Mouse (Mus musculus) G1E-ER4 (cell line): ENCODE results near the gene Gm11563. TPM values are rescaled to one million over a fixed set of nuclear protein-coding genes. Genes with fewer than 3 reads are reported as not detected.
"Not testable (repeated sequence)": the region's sequence is repeated elsewhere in the genome, so short reads cannot be mapped to it uniquely, and the experiment has no call there.

Source experiments
- GATA1 ChIP-seq: IDR thresholded peaks from one replicate; pipeline ENCODE4 v1.8.0; 2012; ENCODE audit warnings: low read length, inconsistent platforms
- polyA plus RNA-seq: library from polyadenylated mRNA; stranded (reverse); fragments of >175 nt; gene quantifications from 2 replicates; pipeline ENCODE4 v1.2.3, GENCODE M21; 2012

Gm11563 gene
- polyA plus RNA-seq, 1 experiment, result not detected

GRCm38 (mm10) chr11:99614796-99615363 is 43.9 kb downstream of the Gm11563 start, which contains the start of gene Krtap2-4:
Gene Krtap2-4, minus strand, starts transcription at chr11:99614846.
- TF ChIP-seq GATA1, result no peak

- not testable (repeated sequence) for TF ChIP-seq GATA1
Observed at GRCm38 (mm10) chr11:99610089-99610488, 48.7 kb downstream of the Gm11563 start, which contains the start of gene Gm11937. Gene Gm11937, minus strand, starts transcription at chr11:99610189.

GRCm38 (mm10) chr11:99609126-99609525 is 49.6 kb downstream of the Gm11563 start:
- no peak for TF ChIP-seq GATA1

Other genes with a start within 250 kb of the Gm11563 start
- 0.03 TPM in 1 of 2 replicates, not detected in the other for gene Krt12, start 236.7 kb downstream of the Gm11563 start, polyA plus RNA-seq
- not detected in 2 replicates for gene Krt20, start 220.8 kb downstream of the Gm11563 start, polyA plus RNA-seq
- gene Krt23, start 165.8 kb downstream of the Gm11563 start, polyA plus RNA-seq, result not detected in 2 replicates
- not detected in 2 replicates for gene Krt39, start 137.6 kb downstream of the Gm11563 start, polyA plus RNA-seq
- not detected in 2 replicates for gene Krt40, start 115.8 kb downstream of the Gm11563 start, polyA plus RNA-seq
- gene Krtap3-3, start 108.1 kb downstream of the Gm11563 start, polyA plus RNA-seq, result not detected in 2 replicates
- gene Krtap3-2, start 102.1 kb downstream of the Gm11563 start, polyA plus RNA-seq, result not detected in 2 replicates
- not detected in 2 replicates for gene Gm11939, start 99.5 kb downstream of the Gm11563 start, polyA plus RNA-seq
- gene Krtap3-1, start 92.3 kb downstream of the Gm11563 start, polyA plus RNA-seq, result not detected in 2 replicates
- gene Krtap1-5, start 77.9 kb downstream of the Gm11563 start, polyA plus RNA-seq, result not detected in 2 replicates
- gene Krtap1-4, start 75.3 kb downstream of the Gm11563 start, polyA plus RNA-seq, result not detected in 2 replicates
- not detected in 2 replicates for gene Krtap1-3, start 67.6 kb downstream of the Gm11563 start, polyA plus RNA-seq
- not detected in 2 replicates for gene Krtap9-3, start 60.9 kb downstream of the Gm11563 start, polyA plus RNA-seq
- gene Gm11938, start 55.7 kb downstream of the Gm11563 start, polyA plus RNA-seq, result not detected in 2 replicates
- gene Gm11937, start 48.8 kb downstream of the Gm11563 start, polyA plus RNA-seq, result not detected in 2 replicates
- not detected in 2 replicates for gene Krtap2-4, start 44.1 kb downstream of the Gm11563 start, polyA plus RNA-seq
- not detected in 2 replicates for gene Gm11562, start 38.5 kb downstream of the Gm11563 start, polyA plus RNA-seq
- not detected in 2 replicates for gene Krtap4-1, start 30.7 kb downstream of the Gm11563 start, polyA plus RNA-seq
- not detected in 2 replicates for gene Krtap4-2, start 23.9 kb downstream of the Gm11563 start, polyA plus RNA-seq
- not detected in 2 replicates for gene Krtap4-7, start 14.9 kb downstream of the Gm11563 start, polyA plus RNA-seq
- not detected in 2 replicates for gene Gm11555, start 8.7 kb downstream of the Gm11563 start, polyA plus RNA-seq
- not detected in 2 replicates for gene Krtap4-6, start 7.0 kb upstream of the Gm11563 start, polyA plus RNA-seq
- not detected in 2 replicates for gene Gm14190, start 31.8 kb upstream of the Gm11563 start, polyA plus RNA-seq
- gene Gm14180, start 75.3 kb upstream of the Gm11563 start, polyA plus RNA-seq, result not detected in 2 replicates
- not detected in 2 replicates for gene Gm11595, start 114.0 kb upstream of the Gm11563 start, polyA plus RNA-seq
- gene Krtap4-8, start 121.7 kb upstream of the Gm11563 start, polyA plus RNA-seq, result not detected in 2 replicates
- not detected in 2 replicates for gene Krtap4-9, start 126.2 kb upstream of the Gm11563 start, polyA plus RNA-seq
- gene Gm11596, start 134.5 kb upstream of the Gm11563 start, polyA plus RNA-seq, result not detected in 2 replicates
- not detected in 2 replicates for gene Gm11569, start 140.0 kb upstream of the Gm11563 start, polyA plus RNA-seq
- not detected in 2 replicates for gene Gm11554, start 145.5 kb upstream of the Gm11563 start, polyA plus RNA-seq
- not detected in 2 replicates for gene Krtap4-13, start 150.9 kb upstream of the Gm11563 start, polyA plus RNA-seq
- gene Gm11564, start 156.7 kb upstream of the Gm11563 start, polyA plus RNA-seq, result not detected in 2 replicates
- gene 2300003K06Rik, start 179.1 kb upstream of the Gm11563 start, polyA plus RNA-seq, result not detected in 2 replicates
- not detected in 2 replicates for gene Krtap4-16, start 192.6 kb upstream of the Gm11563 start, polyA plus RNA-seq
- gene Gm11568, start 199.0 kb upstream of the Gm11563 start, polyA plus RNA-seq, result not detected in 2 replicates
- not detected in 2 replicates for gene Gm11559, start 205.5 kb upstream of the Gm11563 start, polyA plus RNA-seq
- not detected in 2 replicates for gene Krtap9-1, start 214.4 kb upstream of the Gm11563 start, polyA plus RNA-seq
- gene Gm11567, start 220.2 kb upstream of the Gm11563 start, polyA plus RNA-seq, result not detected in 2 replicates
- gene Krtap31-1, start 249.0 kb upstream of the Gm11563 start, polyA plus RNA-seq, result not detected in 2 replicates